Mouse (Mus musculus): ENCODE measurements at regions not wholly inside any gene's neighbourhood (a gene's known extent, or its start where the extent isn't known, plus 50 kb on each side); places are given as distances from the start of the nearest gene placed in this dataset.

- TF ChIP-seq CTCF (conservative IDR thresholded peaks at IDR 0.05; ENCODE audit: insufficient read depth, insufficient read length, low read depth, low read length) (no peak), POLR2A (IDR thresholded peaks at IDR 0.05; ENCODE audit: low read depth, low read length) (no peak)
Observed at GRCm38 (mm10) chr10:37214656-37215055, 75.9 kb upstream of the Marcks start.

Measured in kidney, adult 2 months (tissue).